Mouse (Mus musculus): ENCODE measurements at regions not wholly inside any gene's neighbourhood (a gene's known extent, or its start where the extent isn't known, plus 50 kb on each side); places are given as distances from the start of the nearest gene placed in this dataset.

DNA sequence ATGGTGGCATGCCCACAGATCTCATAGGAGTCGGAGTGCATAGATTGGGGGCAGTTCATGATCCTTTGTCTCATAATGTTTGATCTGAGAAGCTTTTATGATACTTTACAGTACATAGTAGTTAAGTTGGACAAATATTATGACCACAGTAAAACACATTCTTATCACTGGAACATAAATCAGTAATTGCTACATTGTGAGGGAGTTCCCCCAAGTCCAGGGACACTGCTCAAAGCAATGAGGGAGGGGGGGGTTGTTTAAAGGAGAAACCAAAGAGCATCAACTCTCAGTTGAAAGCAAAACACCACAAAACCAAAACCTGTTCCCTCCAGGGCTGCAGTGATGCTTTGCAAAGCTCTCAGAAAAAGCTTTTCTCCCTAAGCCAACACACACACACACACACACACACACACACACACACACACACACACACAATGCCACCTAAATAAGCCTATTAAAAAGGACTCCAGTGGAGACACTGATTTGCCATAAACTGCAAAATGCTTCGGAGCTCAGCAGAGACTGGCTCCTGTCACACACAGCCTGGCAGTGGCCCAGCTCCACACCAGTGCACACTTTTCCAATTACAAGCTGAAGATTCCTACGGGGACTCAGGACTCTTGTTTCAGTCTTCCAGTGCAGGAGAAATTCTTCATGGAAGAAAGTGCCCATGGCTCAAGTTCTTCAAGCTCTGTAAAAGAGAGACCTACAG lies 167.1 kb upstream of the Hnrnpa3 start:
- TF ChIP-seq CTCF (conservative IDR thresholded peaks at IDR 0.05 in 1 of 2, IDR thresholded peaks at IDR 0.05 in 1 of 2; ENCODE audit: low read depth in 2 of 2, low read length in 2 of 2) (no peak), ETS1 (conservative IDR thresholded peaks at IDR 0.05; ENCODE audit: low read depth, low read length) (no peak), EP300 (IDR thresholded peaks at IDR 0.05; ENCODE audit: low read length) (no peak), UBTF (IDR thresholded peaks at IDR 0.05; ENCODE audit: low read depth, low read length) (no peak), ZMIZ1 (IDR thresholded peaks at IDR 0.05; ENCODE audit: low read depth, low read length) (no peak)
